Mouse (Mus musculus) macrophage (primary cell): ENCODE measurements around the gene Best2. TPM values are rescaled to one million over a fixed set of nuclear protein-coding genes. Genes with fewer than 3 reads are reported as not detected.

Experiments used
- H3K27ac ChIP-seq: fragments of 350-480 bp; formaldehyde crosslinking; 2 replicates; pipeline ENCODE4 v1.9.0; 2021
- H3K36me3 ChIP-seq: fragments of 350-480 bp; formaldehyde crosslinking; 2 replicates; pipeline ENCODE4 v1.9.0; 2021; ENCODE audit errors: inconsistent target
- H3K4me3 ChIP-seq: fragments of 350-480 bp; formaldehyde crosslinking; 2 replicates; pipeline ENCODE4 v1.9.0; 2021; ENCODE audit errors: inconsistent target
- H3K79me2 ChIP-seq: fragments of 350-480 bp; formaldehyde crosslinking; 2 replicates; pipeline ENCODE4 v1.9.0; 2021; ENCODE audit errors: inconsistent target
- WGBS: methylation state at CpG from one replicate; pipeline ENCODE4 v1.1.7; 2026; ENCODE audit warnings: inconsistent platforms; ENCODE audit not compliant: missing documents; 5-methylcytosine and 5-hydroxymethylcytosine counted together
- polyA plus RNA-seq: library from polyadenylated mRNA; stranded (reverse); fragments of 250-400 nt; gene quantifications from 3 replicates; pipeline ENCODE4 v1.2.4, GENCODE M21; 2018; ENCODE audit warnings: inconsistent platforms

Gene Best2
- polyA plus RNA-seq, 1 experiment from 2014 or later, result not detected

DNA sequence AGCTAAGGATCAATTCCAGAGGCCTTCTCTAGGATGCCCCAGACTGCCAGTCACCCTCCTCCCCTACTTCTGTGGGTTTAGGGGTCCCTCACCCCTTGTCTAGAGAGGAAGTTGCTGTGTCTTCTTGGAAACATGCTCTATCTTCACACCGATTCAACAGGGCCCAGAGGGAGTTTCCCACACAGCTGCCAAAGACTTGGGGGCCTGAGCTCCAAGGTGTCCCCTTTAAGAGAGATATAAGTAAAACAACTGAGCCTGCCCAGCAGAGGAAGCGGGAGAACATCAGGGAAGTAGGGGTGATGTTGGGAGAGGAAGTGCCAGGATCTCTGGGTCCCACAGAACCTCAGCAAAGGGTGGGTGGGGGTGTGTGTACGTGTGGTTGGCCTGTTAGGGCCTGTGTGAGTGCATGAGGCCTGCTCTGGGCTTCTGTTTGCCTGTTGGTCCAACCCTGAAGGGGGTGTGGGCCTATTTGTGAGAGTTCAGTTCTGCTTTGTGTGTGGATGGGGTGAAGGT, 31.8 kb downstream of the Best2 start:
- Histone ChIP-seq H3K36me3 (no peaks in the 10 kb centered on the region), H3K4me3 (no peak overlapping the region), H3K27ac (peak overlapping the region; percentile 92), H3K79me2 (peaks cover 8% of the 10 kb centered on the region; the same call in 1 of the 2 replicates)
- 11% methylated on average over 3 of the region's 3 CpGs for WGBS

DNA sequence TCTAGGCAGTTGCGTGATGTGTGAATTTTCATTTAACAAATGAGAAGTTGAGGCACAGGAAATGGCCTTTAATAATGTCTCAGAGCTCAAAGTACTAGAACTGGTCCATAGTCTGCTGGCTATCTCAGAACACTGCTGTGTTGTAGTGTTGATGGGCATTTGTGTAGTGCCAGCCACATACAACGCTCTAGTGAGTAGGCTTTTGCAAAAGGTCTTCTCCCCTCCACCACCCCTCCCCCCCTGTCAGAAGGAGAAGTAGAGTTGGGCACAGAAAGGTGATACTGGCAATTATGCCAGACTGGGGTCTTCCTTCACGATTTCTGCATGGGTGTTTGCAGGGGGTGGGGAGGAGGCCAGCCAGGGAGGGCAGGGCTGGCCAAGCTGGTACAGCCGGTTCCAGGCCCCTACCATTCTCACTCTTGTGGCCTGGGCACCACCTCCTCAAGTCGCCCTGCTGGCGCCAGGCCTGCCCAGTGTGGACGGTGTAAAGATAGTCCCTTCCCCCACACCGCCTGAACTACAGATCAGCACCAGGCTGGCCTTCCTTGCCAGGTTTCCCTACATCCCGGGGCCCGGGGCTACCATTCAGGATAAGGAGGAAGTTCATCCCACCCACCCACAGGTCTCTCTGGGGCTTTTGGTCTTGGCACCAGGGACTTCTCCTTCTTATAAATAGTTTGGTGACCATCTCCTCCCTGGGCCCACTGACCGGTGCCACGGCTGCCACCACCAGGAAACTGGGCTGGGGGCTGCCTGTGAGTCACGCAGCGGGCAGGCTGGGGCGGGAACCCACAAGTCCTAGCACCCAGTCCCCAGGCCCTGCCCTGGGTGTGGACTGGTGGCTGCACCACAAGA, 32.5 kb downstream of the Best2 start:
- Histone ChIP-seq H3K79me2 (peaks cover 15% of the 10 kb centered on the region), H3K4me3 (no peak overlapping the region), H3K27ac (peak overlapping the region; percentile 92), H3K36me3 (no peaks in the 10 kb centered on the region)
- 26% methylated on average over 15 of the region's 15 CpGs for WGBS

DNA sequence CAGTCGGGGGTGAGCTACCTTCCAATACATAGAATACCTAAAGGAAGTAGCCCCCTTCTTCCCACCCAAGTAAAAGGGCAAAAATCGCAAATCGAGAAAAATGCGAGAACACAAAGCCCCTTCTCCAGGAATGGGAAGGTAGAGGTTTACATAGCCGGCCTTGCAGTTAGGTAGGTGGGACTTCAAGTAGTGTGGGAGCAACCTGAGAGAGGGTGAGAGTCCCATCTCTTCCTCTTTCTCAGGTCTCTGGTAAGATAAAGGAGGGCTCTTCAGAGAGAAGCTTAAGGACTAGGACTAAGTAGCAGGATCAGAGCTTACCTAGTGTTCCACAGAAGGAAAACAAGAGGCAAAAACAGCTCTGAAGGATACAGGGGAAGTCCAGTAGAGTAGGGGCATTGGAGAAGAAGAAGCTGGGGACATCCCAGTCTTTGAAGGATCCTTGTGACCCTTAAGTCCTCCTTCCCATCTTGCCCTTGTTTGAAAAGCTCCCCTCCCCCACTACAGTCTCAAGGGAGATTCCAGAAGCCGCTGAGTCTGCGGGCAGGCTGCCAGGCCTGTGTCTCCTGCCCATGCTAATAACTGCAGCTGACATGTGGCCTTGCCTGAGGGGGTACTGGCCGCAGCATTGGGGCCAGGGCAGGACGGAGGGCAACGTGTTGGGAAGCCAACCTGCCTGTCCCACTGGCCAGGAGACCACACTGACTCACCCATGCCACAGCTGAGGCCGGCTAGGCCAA, 33.5 kb downstream of the Best2 start:
- Histone ChIP-seq H3K27ac (peak overlapping the region; percentile 92), H3K36me3 (no peaks in the 10 kb centered on the region), H3K4me3 (peak overlapping the region; percentile 34), H3K79me2 (peaks cover 18% of the 10 kb centered on the region)
- WGBS, result 29% methylated on average over 11 of the region's 11 CpGs

DNA sequence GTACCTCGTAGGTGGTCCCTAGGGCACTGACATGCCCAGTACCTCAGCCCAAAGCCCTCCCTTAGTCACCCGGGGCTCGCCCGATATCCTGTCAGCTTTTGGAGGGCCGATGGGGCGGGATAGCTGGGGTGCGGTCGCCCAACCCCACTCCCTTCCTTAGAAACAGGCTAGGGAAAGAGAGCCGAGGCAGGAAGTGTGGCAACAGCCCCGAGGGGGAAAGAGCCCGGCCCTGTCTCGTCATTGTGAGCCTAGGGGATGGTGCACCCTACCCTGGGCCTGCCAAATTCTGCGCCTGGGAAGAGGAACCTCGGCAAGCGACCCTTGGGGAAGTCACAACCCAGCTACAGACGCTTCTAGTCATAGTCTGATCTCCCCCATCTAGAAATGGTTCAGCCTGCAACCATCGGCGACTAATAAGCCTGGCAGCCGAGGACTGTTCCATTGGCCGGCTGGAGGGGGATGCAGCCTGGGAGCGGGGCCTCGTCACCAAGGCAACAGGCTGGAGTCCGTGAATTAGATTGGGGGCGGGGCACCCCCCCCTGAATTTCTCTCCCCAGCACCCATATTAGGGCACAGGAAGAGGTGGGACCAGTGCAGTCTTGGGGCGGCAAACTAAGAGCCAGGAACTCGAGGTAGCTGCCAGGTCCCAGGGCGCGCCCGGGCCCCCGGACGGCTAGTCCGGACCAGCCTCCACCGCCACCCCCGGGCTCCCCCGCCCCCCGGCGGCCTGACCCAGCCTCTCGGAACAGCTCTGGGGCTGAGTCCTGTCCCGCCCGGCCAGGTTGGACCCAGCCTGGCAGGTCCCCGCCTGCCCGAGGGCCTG, 34.5 kb downstream of the Best2 start:
- Histone ChIP-seq H3K27ac (peak overlapping the region; percentile 92), H3K79me2 (peaks cover 18% of the 10 kb centered on the region), H3K36me3 (no peaks in the 10 kb centered on the region), H3K4me3 (peak overlapping the region; percentile 34; the same call in 1 of the 2 replicates)
- WGBS, result 3% methylated on average over 35 of the region's 42 CpGs

DNA sequence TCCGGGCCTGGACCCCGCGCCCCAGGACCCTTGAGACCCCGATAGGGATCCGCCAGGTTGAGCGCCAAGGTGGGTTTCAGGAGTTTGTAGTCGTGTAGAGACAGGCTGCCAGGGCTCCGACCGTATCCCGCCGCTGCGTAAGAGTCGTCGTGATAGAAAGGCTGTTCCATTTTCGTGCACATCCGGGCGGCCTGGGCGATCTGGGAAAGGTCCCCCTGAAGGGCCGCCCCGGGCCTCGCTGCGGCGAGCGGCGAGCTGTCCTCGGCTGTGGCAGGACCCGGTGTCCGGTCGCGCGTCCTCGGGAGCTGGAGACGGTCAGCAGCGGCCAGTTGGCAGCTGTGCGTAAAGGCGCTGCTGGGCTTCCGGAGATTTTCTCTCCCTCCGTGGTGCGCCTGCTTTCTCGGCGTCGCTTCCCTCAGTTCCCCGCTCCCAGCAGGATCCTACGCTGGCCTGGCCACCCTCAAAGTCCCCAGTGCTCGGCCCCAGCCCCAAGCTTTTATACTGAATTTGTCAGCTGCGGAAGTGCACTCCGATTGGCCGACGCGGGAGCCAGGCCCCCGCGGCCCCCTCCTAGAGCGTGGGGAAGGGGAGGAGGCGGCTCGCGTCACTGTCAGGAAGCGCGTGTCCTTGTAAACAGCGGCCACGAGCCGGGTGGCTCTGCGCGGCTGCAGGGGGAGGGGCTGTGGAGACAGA, 35.9 kb downstream of the Best2 start, which contains the start of gene Junb:
Junb (minus strand) TSS at position 471 of the 693 bp plus-strand sequence.
- WGBS, result under 1% methylated on average over 56 of the region's 63 CpGs
- peak within 1 kb of the TSS; percentile 78 for H3K4me3 ChIP-seq

DNA sequence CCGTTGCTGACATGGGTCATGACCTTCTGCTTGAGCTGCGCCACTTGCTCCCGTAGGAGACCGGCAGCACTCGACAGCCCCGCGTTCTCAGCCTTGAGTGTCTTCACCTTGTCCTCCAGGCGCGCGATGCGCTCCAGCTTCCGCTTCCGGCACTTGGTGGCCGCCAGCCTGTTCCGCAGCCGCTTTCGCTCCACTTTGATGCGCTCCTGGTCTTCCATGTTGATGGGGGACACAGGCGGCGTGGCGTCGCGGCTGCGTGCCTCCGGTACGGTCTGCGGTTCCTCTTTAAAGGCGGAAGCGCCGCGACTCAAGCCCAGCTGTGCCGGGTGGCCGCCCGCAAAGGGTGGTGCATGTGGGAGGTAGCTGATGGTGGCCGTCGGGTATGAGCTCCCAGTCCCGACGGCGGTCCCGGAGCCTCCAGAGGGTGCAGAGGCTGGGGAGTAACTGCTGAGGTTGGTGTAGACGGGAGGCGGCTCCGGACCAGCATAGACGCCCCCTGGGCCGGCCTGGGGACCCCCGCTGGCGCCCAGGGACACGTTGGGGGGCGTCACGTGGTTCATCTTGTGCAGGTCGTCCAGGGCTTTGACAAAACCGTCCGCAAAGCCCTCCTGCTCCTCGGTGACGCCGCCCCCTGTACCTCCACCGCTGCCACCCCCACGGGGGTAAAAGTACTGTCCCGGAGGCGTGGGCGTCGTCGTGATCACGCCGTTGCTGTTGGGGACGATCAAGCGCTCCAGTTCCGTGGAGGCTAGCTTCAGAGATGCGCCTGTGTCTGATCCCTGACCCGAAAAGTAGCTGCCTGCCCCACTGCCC, 36.7 kb downstream of the Best2 start:
- Histone ChIP-seq H3K79me2 (peaks cover 18% of the 10 kb centered on the region), H3K27ac (peak overlapping the region; percentile 86), H3K36me3 (peaks cover 9% of the 10 kb centered on the region; the same call in 1 of the 2 replicates), H3K4me3 (peak overlapping the region; percentile 78)
- under 1% methylated on average over 54 of the region's 70 CpGs for WGBS

More for the DNA sequence above, 35.9 kb downstream of the Best2 start, which contains the start of gene Junb:
- peak within 1 kb of the TSS; percentile 92 for H3K27ac ChIP-seq
- peaks cover 18% of the 10 kb centered on the region for H3K79me2 ChIP-seq
- H3K36me3 ChIP-seq, result peaks cover 2% of the 10 kb centered on the region; the same call in 1 of the 2 replicates

DNA sequence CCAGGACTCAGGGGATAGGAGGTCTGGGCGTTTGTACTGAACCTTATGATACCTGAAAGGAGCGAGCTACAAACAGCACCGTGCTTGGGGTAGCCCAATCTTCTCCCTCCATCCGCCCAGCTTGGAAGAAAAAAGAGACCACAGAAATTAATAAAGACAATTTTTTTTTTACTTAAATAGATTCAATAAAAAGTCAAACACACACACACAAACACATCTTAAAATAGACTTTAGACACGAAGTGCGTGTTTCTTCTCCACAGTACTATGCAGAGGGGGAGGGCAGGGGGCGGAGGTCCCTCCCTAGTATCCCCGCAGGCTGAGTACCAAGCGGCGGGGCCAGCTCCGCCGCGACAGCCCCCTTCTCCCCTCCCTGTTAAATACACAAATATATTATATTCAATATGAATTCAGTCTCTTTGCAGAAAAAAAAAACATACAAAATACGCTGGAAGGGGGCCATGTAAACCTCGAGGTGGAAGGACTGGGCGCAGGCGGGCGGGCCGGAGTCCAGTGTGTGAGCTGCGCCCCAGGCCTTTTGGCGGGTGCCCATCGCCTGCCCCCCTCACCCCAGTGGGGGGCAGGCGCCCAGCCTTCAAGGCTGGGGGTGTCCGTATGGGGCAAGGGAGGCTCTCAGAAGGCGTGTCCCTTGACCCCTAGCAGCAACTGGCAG, 37.4 kb downstream of the Best2 start:
- 0% methylated on average over 19 of the region's 25 CpGs for WGBS
- peak overlapping the region; percentile 86 for H3K27ac ChIP-seq
- H3K79me2 ChIP-seq, result peaks cover 18% of the 10 kb centered on the region
- H3K36me3 ChIP-seq, result peaks cover 16% of the 10 kb centered on the region
- peak overlapping the region; percentile 78 for H3K4me3 ChIP-seq

DNA sequence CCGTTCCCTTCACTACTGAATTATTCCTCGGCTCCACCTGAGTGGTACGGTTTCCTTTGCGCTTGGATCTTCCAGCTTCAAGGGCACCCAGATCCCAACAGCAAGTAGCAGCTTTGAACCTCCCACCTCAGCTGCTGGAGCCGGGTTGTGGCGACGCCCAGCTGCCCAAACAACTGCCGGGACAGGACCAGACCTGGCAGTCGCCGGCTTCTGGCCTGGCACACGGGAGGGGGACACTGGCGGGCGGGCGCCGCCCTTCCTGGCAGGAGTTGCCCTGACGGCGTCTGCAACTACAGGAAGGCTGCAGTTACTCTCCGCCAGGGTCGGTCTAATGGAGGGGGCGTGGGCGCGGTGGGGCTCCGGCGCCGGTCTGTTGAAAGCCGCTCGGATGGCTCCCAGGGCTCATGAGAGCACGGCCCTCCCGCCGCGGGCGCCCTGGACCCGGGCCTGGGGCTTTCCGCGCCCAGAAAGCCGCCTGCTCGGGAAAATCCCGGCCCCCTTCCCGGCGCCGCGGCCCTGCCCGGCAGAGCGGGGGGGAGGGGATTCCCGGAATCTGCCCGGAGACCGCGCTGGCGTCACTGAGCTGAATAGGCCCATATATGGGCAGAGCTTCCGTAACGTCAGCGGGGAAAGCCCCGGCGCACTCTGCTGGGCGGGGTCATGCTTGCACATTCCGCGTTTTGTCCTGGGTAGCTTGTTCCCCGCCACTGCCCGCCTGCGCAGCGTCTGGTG, 38.1 kb downstream of the Best2 start:
- WGBS, result 1% methylated on average over 40 of the region's 61 CpGs
- peaks cover 18% of the 10 kb centered on the region for H3K79me2 ChIP-seq

DNA sequence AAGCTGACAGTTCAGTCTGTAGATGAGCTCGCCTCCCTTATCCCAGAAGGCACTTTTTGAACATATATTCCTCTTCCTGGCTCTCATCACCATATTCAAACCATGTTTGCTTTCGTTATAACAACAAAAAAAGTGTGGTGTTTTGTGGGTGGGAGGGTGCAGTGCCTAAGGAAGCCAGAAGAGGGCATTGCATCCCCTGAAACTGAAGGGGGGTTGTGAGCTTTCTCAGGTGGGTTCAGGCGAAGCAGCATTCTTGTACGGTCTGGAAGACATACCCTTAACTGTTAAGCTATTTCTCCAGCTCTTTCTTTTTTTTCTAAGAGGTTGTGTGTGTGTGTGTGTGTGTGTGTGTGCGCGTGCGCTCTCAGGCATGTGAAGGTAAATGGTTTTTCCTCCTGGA, 38.9 kb downstream of the Best2 start:
- WGBS, result 35% methylated on average over 7 of the region's 7 CpGs
- Histone ChIP-seq H3K79me2 (peaks cover 24% of the 10 kb centered on the region), H3K4me3 (no peak overlapping the region), H3K27ac (peak overlapping the region; percentile 40; the same call in 1 of the 2 replicates), H3K36me3 (peaks cover 26% of the 10 kb centered on the region)

More for the DNA sequence above, 38.1 kb downstream of the Best2 start:
- Histone ChIP-seq H3K36me3 (peaks cover 23% of the 10 kb centered on the region), H3K27ac (peak overlapping the region; percentile 86), H3K4me3 (peak overlapping the region; percentile 78)

DNA sequence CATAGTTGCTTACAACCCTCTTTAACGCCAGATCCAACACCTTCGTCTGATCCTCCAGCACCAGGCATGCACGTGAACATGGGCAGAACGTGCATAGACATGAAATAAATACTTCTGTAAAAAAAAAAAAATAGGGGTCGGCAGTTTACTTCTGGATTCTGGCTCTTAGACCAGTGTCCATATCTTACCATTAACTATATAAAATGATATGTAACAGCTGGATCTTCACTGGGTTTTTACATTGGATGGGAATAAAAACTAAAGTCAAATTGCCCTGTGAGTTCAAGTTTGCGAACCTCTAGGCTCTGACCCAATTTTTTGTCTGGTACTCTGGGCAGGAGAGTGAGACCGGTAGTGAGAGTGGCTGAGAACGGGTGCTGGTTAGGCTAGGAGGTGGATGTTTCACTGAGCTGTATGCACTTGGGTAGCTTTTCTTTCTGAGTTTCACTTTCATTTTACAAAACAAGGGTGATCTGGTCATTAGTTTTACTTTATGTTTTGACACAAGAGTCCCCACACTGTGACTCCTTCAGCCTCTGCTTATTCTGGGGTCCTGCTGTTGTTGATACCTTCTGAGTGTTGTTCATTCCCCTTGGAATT, 39.7 kb downstream of the Best2 start:
- Histone ChIP-seq H3K4me3 (no peak overlapping the region; the same call in 1 of the 2 replicates), H3K27ac (peak overlapping the region; percentile 28; the same call in 1 of the 2 replicates), H3K36me3 (peaks cover 26% of the 10 kb centered on the region), H3K79me2 (peaks cover 31% of the 10 kb centered on the region)
- WGBS, result 65% methylated on average over 8 of the region's 8 CpGs

DNA sequence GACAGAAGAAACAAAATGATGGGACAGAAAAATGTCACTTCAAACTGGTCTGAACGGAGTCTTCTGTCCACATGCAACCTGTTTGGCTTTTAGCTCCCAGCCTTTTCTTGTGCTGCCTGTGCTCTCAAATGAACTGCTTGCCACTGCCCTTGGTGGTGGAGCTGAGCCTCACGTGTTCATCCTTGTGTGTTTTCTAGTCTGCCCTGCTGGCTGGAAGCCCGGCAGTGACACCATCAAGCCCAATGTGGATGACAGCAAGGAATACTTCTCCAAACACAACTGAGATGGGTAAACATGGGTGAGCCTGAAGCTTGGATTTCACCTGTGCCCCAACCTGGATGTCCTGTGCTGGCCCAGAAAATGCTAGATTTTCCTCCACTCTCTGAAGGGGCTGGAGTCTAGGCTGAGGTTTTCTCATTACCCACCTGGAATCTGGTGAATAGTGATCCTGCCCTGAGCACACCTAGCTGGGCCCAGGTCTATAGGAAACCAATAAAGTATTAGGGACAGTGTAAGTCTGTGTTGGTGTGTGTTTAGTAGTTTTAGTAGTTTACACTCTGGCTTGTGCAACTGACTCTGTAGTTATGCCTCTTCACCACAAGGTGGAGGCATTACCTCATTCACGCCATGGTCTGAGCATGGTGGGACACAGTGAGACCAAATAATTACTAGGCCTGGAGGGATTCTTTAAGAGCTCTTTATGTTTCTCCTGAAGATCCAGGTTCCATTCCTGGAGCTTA, 40.4 kb downstream of the Best2 start:
- H3K79me2 ChIP-seq, result peaks cover 31% of the 10 kb centered on the region
- H3K4me3 ChIP-seq, result no peak overlapping the region
- WGBS, result 72% methylated on average over 4 of the region's 4 CpGs
- peaks cover 26% of the 10 kb centered on the region for H3K36me3 ChIP-seq
- no peak overlapping the region for H3K27ac ChIP-seq
